Mouse (Mus musculus): ENCODE measurements around the gene Fsd1l.

GRCm38 (mm10) chr4:53628924-53629323 lies 2.3 kb upstream of the Fsd1l start:
- TF ChIP-seq POLR2A (IDR thresholded peaks at IDR 0.05; ENCODE audit: control insufficient read depth in 1 of 2, insufficient read depth in 1 of 2, low read depth in 1 of 2, low read length in 2 of 2, poor library complexity in 1 of 2) (no peak), POLR2AphosphoS2 (IDR thresholded peaks at IDR 0.05; ENCODE audit: low read length) (no peak), SMC3 (IDR thresholded peaks at IDR 0.05; ENCODE audit: low read depth, low read length) (no peak), NRF1 (IDR thresholded peaks at IDR 0.05; ENCODE audit: insufficient read depth, low read depth, low read length, poor library complexity, severe bottlenecking) (no peak), CTCF (IDR thresholded peaks at IDR 0.05 in 2 of 3, conservative IDR thresholded peaks at IDR 0.05 in 1 of 3; ENCODE audit: control insufficient read depth in 1 of 3, insufficient read depth in 1 of 3, low read depth in 2 of 3, low read length in 3 of 3, poor library complexity in 1 of 3, severe bottlenecking in 1 of 3) (no peak), TBP (IDR thresholded peaks at IDR 0.05; ENCODE audit: low read depth, low read length) (no peak), UBTF (IDR thresholded peaks at IDR 0.05; ENCODE audit: borderline replicate concordance, insufficient read depth, low read depth, low read length) (no peak)

All from MEL (cell line).